Mouse (Mus musculus): ENCODE measurements around the gene Sirt7. TPM values are rescaled to one million over a fixed set of nuclear protein-coding genes. Genes with fewer than 3 reads are reported as not detected.

Gene Sirt7
- polyA plus RNA-seq, 1 experiment, result 278 TPM

GRCm38 (mm10) chr11:120659509-120660300 is 34.7 kb upstream of the Sirt7 start:
- H3K36me3 ChIP-seq (replicated peaks; ENCODE audit: low read length), result no peaks in the 10 kb centered on the region
- H3K9me3 ChIP-seq, result no peaks in the 10 kb centered on the region
- H3K27me3 ChIP-seq (replicated peaks), result peaks cover 95% of the 10 kb centered on the region
- H3K4me3 ChIP-seq (replicated peaks), result peak overlapping the region; percentile 91
- H3K4me1 ChIP-seq, result peaks cover 41% of the 10 kb centered on the region
- TF ChIP-seq GATA1 (IDR thresholded peaks at IDR 0.05; ENCODE audit: borderline replicate concordance, low read length) (no peak), FLI1 (IDR thresholded peaks at IDR 0.05; ENCODE audit: low read length) (no peak)

DNA sequence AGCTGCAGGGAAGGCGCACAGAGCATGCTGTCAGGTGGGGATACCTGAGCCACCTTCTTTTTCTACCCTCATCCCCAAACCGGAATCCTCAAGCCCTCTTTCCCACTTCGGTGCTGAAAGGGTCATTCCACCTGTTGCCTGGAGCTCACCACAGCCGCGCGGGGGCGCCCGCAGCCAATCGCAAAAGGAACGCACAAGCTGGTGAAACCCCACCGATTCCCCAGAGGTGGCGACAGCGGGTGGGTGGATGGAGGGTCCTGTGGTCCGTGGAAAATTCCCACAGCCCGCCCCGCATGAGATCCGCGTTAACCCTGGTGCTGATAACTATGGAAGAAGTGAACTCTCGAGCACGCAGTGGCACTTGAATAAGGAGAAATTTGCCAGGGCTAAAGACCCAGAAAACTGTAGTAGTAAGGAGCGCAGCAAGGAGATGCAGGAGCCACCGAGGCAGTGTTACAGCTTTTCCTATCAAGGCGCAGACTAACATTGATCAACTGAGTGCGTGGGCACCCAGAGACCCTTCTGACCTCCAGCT is 33.9 kb upstream of the Sirt7 start:
- Histone ChIP-seq H3K27me3 (replicated peaks) (peaks cover 97% of the 10 kb centered on the region), H3K4me1 (peaks cover 49% of the 10 kb centered on the region), H3K9me3 (no peaks in the 10 kb centered on the region), H3K36me3 (replicated peaks; ENCODE audit: low read length) (no peaks in the 10 kb centered on the region), H3K4me3 (replicated peaks) (peak overlapping the region; percentile 77)
- no peak for TF ChIP-seq FLI1 (IDR thresholded peaks at IDR 0.05; ENCODE audit: low read length)
- no peak for TF ChIP-seq GATA1 (IDR thresholded peaks at IDR 0.05; ENCODE audit: borderline replicate concordance, low read length)

DNA sequence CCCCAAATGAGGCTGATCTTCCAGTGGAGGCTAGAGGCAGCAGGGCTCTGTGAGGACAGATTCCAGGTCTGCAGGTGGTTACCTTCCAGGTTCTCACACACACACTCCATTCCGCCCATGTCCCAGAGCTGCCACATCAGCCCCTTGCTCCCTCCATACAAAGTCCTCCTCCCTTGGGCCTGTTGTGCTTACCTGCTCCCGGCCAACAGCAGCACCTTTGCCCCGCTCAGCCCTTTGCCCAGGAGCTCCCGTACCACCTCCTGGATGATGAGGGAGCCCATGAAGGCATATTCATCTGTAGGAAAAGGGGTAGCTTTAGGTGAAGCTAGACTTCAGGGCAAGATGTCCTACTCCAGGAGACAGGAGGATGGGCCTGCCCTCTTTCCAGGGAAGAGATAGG is 32.3 kb upstream of the Sirt7 start:
- Histone ChIP-seq H3K27me3 (replicated peaks) (peaks cover 83% of the 10 kb centered on the region), H3K4me1 (peaks cover 43% of the 10 kb centered on the region), H3K9me3 (no peaks in the 10 kb centered on the region), H3K4me3 (replicated peaks) (no peak overlapping the region), H3K36me3 (replicated peaks; ENCODE audit: low read length) (no peaks in the 10 kb centered on the region)
- TF ChIP-seq FLI1 (IDR thresholded peaks at IDR 0.05; ENCODE audit: low read length) (no peak), GATA1 (IDR thresholded peaks at IDR 0.05; ENCODE audit: borderline replicate concordance, low read length) (no peak)

GRCm38 (mm10) chr11:120654741-120655140 is 29.7 kb upstream of the Sirt7 start:
- H3K4me3 ChIP-seq (replicated peaks), result no peak overlapping the region
- no peak for TF ChIP-seq FLI1 (IDR thresholded peaks at IDR 0.05; ENCODE audit: low read length)
- TF ChIP-seq GATA1 (IDR thresholded peaks at IDR 0.05; ENCODE audit: borderline replicate concordance, low read length), result no peak
- no peaks in the 10 kb centered on the region for H3K9me3 ChIP-seq
- H3K36me3 ChIP-seq (replicated peaks; ENCODE audit: low read length), result no peaks in the 10 kb centered on the region
- H3K4me1 ChIP-seq, result peaks cover 24% of the 10 kb centered on the region
- peaks cover 57% of the 10 kb centered on the region for H3K27me3 ChIP-seq (replicated peaks)

GRCm38 (mm10) chr11:120651872-120652271 is 26.8 kb upstream of the Sirt7 start:
- Histone ChIP-seq H3K4me1 (peaks cover 26% of the 10 kb centered on the region), H3K9me3 (no peaks in the 10 kb centered on the region), H3K36me3 (replicated peaks; ENCODE audit: low read length) (no peaks in the 10 kb centered on the region), H3K27me3 (replicated peaks) (peaks cover 31% of the 10 kb centered on the region), H3K4me3 (replicated peaks) (no peak overlapping the region)
- no peak for TF ChIP-seq FLI1 (IDR thresholded peaks at IDR 0.05; ENCODE audit: low read length)
- TF ChIP-seq GATA1 (IDR thresholded peaks at IDR 0.05; ENCODE audit: borderline replicate concordance, low read length), result no peak

- Histone ChIP-seq H3K4me1 (peaks cover 35% of the 10 kb centered on the region), H3K9me3 (no peaks in the 10 kb centered on the region), H3K4me3 (replicated peaks) (peak within 1 kb of the TSS; percentile 89), H3K27me3 (replicated peaks) (peaks cover 4% of the 10 kb centered on the region), H3K36me3 (replicated peaks; ENCODE audit: low read length) (no peaks in the 10 kb centered on the region)
- TF ChIP-seq GATA1 (IDR thresholded peaks at IDR 0.05; ENCODE audit: borderline replicate concordance, low read length) (no peak), FLI1 (IDR thresholded peaks at IDR 0.05; ENCODE audit: low read length) (no peak)
These were observed 23.0 kb upstream of the Sirt7 start, which contains the start of gene Myadml2 for GRCm38 (mm10) chr11:120648001-120648476. Myadml2 (minus strand) TSS chr11:120648158.

DNA sequence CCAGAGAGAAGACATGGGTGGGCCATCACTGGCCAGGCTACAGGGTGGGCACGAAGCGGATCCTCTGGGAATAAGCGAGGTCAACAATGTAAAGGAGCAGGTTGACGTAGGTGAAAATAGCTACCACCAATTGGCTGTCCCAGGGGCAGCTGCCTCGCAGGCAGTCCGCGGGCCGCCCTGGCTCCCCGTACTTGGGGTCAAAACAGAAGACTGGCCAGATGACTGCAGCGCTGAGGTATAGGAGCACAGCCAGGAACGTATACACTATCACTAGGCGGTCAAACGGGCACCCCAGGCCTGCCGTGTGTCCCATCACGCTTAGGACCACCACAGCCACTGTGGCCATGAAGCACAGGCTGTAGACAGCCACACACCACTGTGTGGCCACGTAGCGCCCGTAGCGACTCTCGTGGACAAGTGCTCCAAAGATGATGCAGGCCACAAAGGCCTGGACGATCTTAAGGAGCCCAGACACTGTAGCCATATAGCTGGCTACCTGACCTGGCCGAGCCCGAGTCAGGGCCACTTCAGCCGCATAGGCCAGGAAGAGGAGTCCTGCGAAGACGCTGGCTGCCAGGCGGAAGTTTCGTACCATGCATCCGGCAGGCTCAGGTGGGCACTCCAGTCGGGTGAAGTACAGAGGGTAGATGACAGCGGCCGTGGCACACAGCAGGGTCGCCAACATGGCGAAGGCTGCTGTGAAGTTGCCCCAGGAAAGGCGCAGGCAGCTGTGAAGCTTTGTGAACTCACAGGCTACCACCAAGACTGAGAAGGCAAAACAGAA is 22.2 kb upstream of the Sirt7 start:
- peak overlapping the region; percentile 89 for H3K4me3 ChIP-seq (replicated peaks)
- H3K36me3 ChIP-seq (replicated peaks; ENCODE audit: low read length), result no peaks in the 10 kb centered on the region
- TF ChIP-seq FLI1 (IDR thresholded peaks at IDR 0.05; ENCODE audit: low read length) (no peak), GATA1 (IDR thresholded peaks at IDR 0.05; ENCODE audit: borderline replicate concordance, low read length) (no peak)
- H3K27me3 ChIP-seq (replicated peaks), result peaks cover 4% of the 10 kb centered on the region
- no peaks in the 10 kb centered on the region for H3K9me3 ChIP-seq
- H3K4me1 ChIP-seq, result peaks cover 43% of the 10 kb centered on the region

DNA sequence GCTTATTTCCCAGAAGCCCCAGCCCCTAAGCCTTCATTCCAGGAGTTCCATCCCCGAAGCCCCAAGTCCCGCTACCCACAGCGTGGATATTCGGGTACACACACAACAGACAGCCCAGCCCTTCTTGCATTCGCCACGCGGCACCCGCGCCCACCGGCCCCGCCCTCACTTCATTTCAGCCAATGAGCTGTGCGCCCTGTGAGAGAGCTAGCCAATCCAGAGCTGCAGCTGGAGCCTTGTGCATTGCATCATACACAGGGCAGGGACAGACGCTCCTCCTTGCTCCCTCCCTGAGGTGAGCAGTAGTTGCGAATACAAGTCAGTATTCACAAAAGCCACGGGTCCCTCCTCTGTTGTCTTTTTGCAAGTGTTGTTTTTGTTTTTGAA is 18.6 kb upstream of the Sirt7 start, which contains the start of gene Pycr1:
Gene Pycr1 (minus strand): TSS at position 169 of the 387 bp plus-strand sequence.
- Histone ChIP-seq H3K27me3 (replicated peaks) (peaks cover 10% of the 10 kb centered on the region), H3K9me3 (no peaks in the 10 kb centered on the region), H3K4me3 (replicated peaks) (peak within 1 kb of the TSS; percentile 93), H3K36me3 (replicated peaks; ENCODE audit: low read length) (peaks cover 19% of the 10 kb centered on the region), H3K4me1 (peaks cover 54% of the 10 kb centered on the region)
- TF ChIP-seq GATA1 (IDR thresholded peaks at IDR 0.05; ENCODE audit: borderline replicate concordance, low read length) (no peak), FLI1 (IDR thresholded peaks at IDR 0.05; ENCODE audit: low read length) (no peak)

- H3K36me3 ChIP-seq (replicated peaks; ENCODE audit: low read length), result peaks cover 19% of the 10 kb centered on the region
- H3K9me3 ChIP-seq, result no peaks in the 10 kb centered on the region
- H3K4me3 ChIP-seq (replicated peaks), result peak overlapping the region; percentile 93
- H3K4me1 ChIP-seq, result peaks cover 51% of the 10 kb centered on the region
- H3K27me3 ChIP-seq (replicated peaks), result peaks cover 10% of the 10 kb centered on the region
- TF ChIP-seq FLI1 (IDR thresholded peaks at IDR 0.05; ENCODE audit: low read length), result no peak
- no peak for TF ChIP-seq GATA1 (IDR thresholded peaks at IDR 0.05; ENCODE audit: borderline replicate concordance, low read length)
These were observed 18.0 kb upstream of the Sirt7 start for GRCm38 (mm10) chr11:120642939-120643600.

Data from megakaryocyte, embryonic 14.5 days (primary cell).